Mouse (Mus musculus) heart, adult 2 months (tissue): Measurements from ENCODE around the gene Fkbpl. TPM values are rescaled to one million over a fixed set of nuclear protein-coding genes. Genes with fewer than 3 reads are reported as not detected.

Experiments used
- DNase-seq, 2 experiments: peaks; one replicate each; pipeline ENCODE4 v3.0.0; 2021
- H3K27ac ChIP-seq: fragments of 200-600 bp; 2 replicates; pipeline ENCODE4 v1.8.1; 2022
- H3K27me3 ChIP-seq: fragments of 200-500 bp; 2 replicates; pipeline ENCODE4 v1.6.1; 2012; ENCODE audit warnings: mild to moderate bottlenecking, low read length, inconsistent platforms, mixed read lengths; ENCODE audit not compliant: control insufficient read depth, insufficient read depth
- H3K36me3 ChIP-seq: fragments of 200-500 bp; 2 replicates; pipeline ENCODE4 v1.6.1; 2012; ENCODE audit warnings: low read length, inconsistent platforms; ENCODE audit not compliant: control insufficient read depth, insufficient read depth
- H3K4me1 ChIP-seq: fragments of 200-500 bp; 2 replicates; pipeline ENCODE4 v1.6.1; 2011; ENCODE audit warnings: low read length; ENCODE audit not compliant: control insufficient read depth, insufficient read depth
- H3K4me3 ChIP-seq: fragments of 200-600 bp; 2 replicates; pipeline ENCODE4 v1.8.1; 2022
- H3K79me2 ChIP-seq: fragments of 200-500 bp; replicated peaks from 2 replicates; pipeline ENCODE4 v1.6.1; 2012; ENCODE audit warnings: mild to moderate bottlenecking, inconsistent platforms, low read length, moderate library complexity, mixed read lengths; ENCODE audit not compliant: control insufficient read depth, insufficient read depth
- H3K9ac ChIP-seq: fragments of 200-500 bp; 2 replicates; pipeline ENCODE4 v1.6.1; 2012; ENCODE audit warnings: low read depth, mild to moderate bottlenecking, control low read depth, inconsistent platforms, low read length, mixed read lengths
- CTCF ChIP-seq: fragments of 200-600 bp; IDR thresholded peaks from 2 replicates; pipeline ENCODE4 v1.8.1; 2022; ENCODE audit warnings: antibody characterized with exemption, mild to moderate bottlenecking, moderate library complexity
- EP300 ChIP-seq: fragments of 200-500 bp; IDR thresholded peaks from 2 replicates; pipeline ENCODE4 v1.6.1; 2011; ENCODE audit warnings: low read depth, low read length, control low read depth; ENCODE audit not compliant: insufficient read depth
- POLR2A ChIP-seq: fragments of 200-500 bp; IDR thresholded peaks from 2 replicates; pipeline ENCODE4 v1.6.1; 2011; ENCODE audit warnings: mild to moderate bottlenecking, low read depth, low read length, control low read depth; ENCODE audit not compliant: insufficient read depth
- WGBS: fragments of 180-500 bp; shearing (Covaris S2); methylation state at CpG from one replicate; pipeline ENCODE4 v1.1.7; 2018; 5-methylcytosine and 5-hydroxymethylcytosine counted together
- intact Hi-C: fragments of 180-260 bp; cut with DNase I; formaldehyde crosslinking; loops from one replicate; pipeline ENCODE4 v1.15.1; 2025
- polyA plus RNA-seq: library from polyadenylated mRNA; depleted of rRNA; stranded (reverse); fragments of >200 nt; gene quantifications from 2 replicates; pipeline ENCODE4 v1.2.3, GENCODE M21; 2012
- total RNA-seq, 2 experiments: library from RNA; stranded (reverse); gene quantifications; 2 replicates each; pipeline ENCODE4 v1.2.3; 2021

Gene Fkbpl
- total and polyA plus RNA-seq, 3 experiments = 4.0 to 7.9 (median 7.9) TPM

GRCm38 (mm10) chr17:34656666-34657065 is 12.1 kb downstream of the Fkbpl start:
- Histone ChIP-seq H3K36me3 (no peaks in the 10 kb centered on the region), H3K27me3 (no peaks in the 10 kb centered on the region), H3K4me3 (no peak overlapping the region), H3K9ac (no peak overlapping the region), H3K79me2 (no peaks in the 10 kb centered on the region), H3K27ac (peak overlapping the region; percentile 83), H3K4me1 (peaks cover 32% of the 10 kb centered on the region)
- peak; percentile 65 to 75 for DNase-seq
- WGBS = 60% methylated on average over 8 of the region's 8 CpGs
- intact Hi-C loops = loop anchor here (5.0 kb wide), 1 partner anchor 36 kb away; no protein-coding TSS in a partner anchor
- TF ChIP-seq POLR2A = no peak
- TF ChIP-seq EP300 = no peak
- TF ChIP-seq CTCF = no peak

DNA sequence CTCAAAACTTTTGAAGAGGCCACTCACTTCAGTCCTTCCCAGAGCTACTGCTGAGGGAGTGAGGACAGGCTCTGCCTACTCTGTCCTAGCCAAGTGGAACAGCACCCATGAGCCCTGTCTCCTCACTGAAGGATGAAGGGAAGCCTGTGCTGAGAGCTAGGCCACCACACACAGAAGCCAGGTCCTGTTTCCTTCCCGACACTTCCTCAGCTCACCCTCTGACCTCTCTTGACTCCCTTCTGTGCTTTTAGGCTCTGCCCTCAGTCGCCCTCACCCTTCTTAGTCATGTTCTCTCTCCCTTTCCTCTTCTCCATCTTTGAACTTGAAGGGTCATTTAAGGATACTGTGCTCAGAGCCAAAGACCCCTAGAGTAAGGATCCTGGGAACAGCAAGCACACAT is 12.7 kb downstream of the Fkbpl start:
- no peak overlapping the region for H3K4me3 ChIP-seq
- TF ChIP-seq EP300 = no peak
- TF ChIP-seq POLR2A = no peak
- no peak for TF ChIP-seq CTCF
- no peaks in the 10 kb centered on the region for H3K27me3 ChIP-seq
- peaks cover 33% of the 10 kb centered on the region for H3K4me1 ChIP-seq
- no peaks in the 10 kb centered on the region for H3K79me2 ChIP-seq
- WGBS = 18% methylated on average over 2 of the region's 2 CpGs
- intact Hi-C loops = loop anchor here (5.0 kb wide), 1 partner anchor 35 kb away; no protein-coding TSS in a partner anchor
- no peaks in the 10 kb centered on the region for H3K36me3 ChIP-seq
- H3K9ac ChIP-seq = no peak overlapping the region
- H3K27ac ChIP-seq = peak overlapping the region; percentile 83
- no peak for DNase-seq

- peak overlapping the region; percentile 85 for H3K27ac ChIP-seq
- H3K9ac ChIP-seq = no peak overlapping the region
- TF ChIP-seq POLR2A (no peak), CTCF (no peak), EP300 (no peak)
- no peak for DNase-seq
- H3K4me1 ChIP-seq = peaks cover 33% of the 10 kb centered on the region
- H3K27me3 ChIP-seq = no peaks in the 10 kb centered on the region
- intact Hi-C loops = loop anchor here (5.0 kb wide), 1 partner anchor 34 kb away; no protein-coding TSS in a partner anchor
- H3K36me3 ChIP-seq = no peaks in the 10 kb centered on the region
- no peak overlapping the region for H3K4me3 ChIP-seq
- no peaks in the 10 kb centered on the region for H3K79me2 ChIP-seq
- 55% methylated on average over 2 of the region's 2 CpGs for WGBS
Observed at GRCm38 (mm10) chr17:34658145-34658544, 13.6 kb downstream of the Fkbpl start.

DNA sequence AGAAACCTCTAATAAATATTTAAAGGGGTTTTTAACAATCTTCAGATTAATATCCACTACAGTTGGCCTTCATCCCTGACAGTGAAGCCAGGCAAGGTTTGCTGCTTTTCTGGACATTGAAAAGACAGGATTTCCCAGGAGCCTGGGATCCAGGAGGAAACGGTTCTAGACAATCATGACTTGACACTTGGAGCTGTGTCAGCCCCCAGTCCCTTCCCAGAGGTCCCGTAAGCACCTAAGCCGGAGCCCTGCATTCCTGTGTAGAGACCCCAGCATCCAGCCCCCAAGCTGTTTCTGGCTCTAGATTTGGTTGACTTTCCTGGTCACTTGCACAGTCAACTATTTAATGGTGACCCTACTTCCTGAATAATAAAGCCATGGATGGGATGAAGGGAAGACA is 14.0 kb downstream of the Fkbpl start:
- Histone ChIP-seq H3K27me3 (no peaks in the 10 kb centered on the region), H3K4me1 (peaks cover 36% of the 10 kb centered on the region), H3K79me2 (no peaks in the 10 kb centered on the region), H3K9ac (no peak overlapping the region), H3K36me3 (no peaks in the 10 kb centered on the region), H3K4me3 (no peak overlapping the region), H3K27ac (peak overlapping the region; percentile 85)
- DNase-seq = no peak
- WGBS = 53% methylated on average over 3 of the region's 3 CpGs
- TF ChIP-seq POLR2A (no peak), EP300 (no peak), CTCF (no peak)
- intact Hi-C loops = loop anchor here (5.0 kb wide), 1 partner anchor 34 kb away; no protein-coding TSS in a partner anchor

GRCm38 (mm10) chr17:34659181-34659896 is 14.8 kb downstream of the Fkbpl start:
- DNase-seq = peak in 1 of 2 experiments; percentile 31

GRCm38 (mm10) chr17:34659897-34660214 is 15.3 kb downstream of the Fkbpl start:
- Histone ChIP-seq H3K4me1 (peaks cover 31% of the 10 kb centered on the region), H3K4me3 (no peak overlapping the region), H3K79me2 (no peaks in the 10 kb centered on the region), H3K27me3 (no peaks in the 10 kb centered on the region), H3K9ac (no peak overlapping the region), H3K36me3 (no peaks in the 10 kb centered on the region), H3K27ac (peak overlapping the region; percentile 85)
- no peak for DNase-seq
- 65% methylated on average over 3 of the region's 3 CpGs for WGBS
- TF ChIP-seq CTCF = no peak
- no peak for TF ChIP-seq POLR2A
- TF ChIP-seq EP300 = no peak
- intact Hi-C loops = loop anchor here (5.0 kb wide), 1 partner anchor 32 kb away; no protein-coding TSS in a partner anchor

More at GRCm38 (mm10) chr17:34659181-34659896, 14.8 kb downstream of the Fkbpl start:
- no peak overlapping the region for H3K9ac ChIP-seq
- no peaks in the 10 kb centered on the region for H3K79me2 ChIP-seq
- no peak overlapping the region for H3K4me3 ChIP-seq
- no peaks in the 10 kb centered on the region for H3K27me3 ChIP-seq
- WGBS = 40% methylated on average over 12 of the region's 12 CpGs
- H3K27ac ChIP-seq = peak overlapping the region; percentile 85
- peaks cover 33% of the 10 kb centered on the region for H3K4me1 ChIP-seq
- H3K36me3 ChIP-seq = no peaks in the 10 kb centered on the region
- no peak for TF ChIP-seq EP300
- intact Hi-C loops = loop anchor here (5.0 kb wide), 1 partner anchor 33 kb away; no protein-coding TSS in a partner anchor
